Mouse (Mus musculus): ENCODE results near the gene Slc22a2. TPM values are rescaled to one million over a fixed set of nuclear protein-coding genes. Genes with fewer than 3 reads are reported as not detected.

The Slc22a2 gene
- not detected for polyA plus RNA-seq (2014; fragmentation: Illumina TruSeq; extraction: RNeasy Lipid Tissue Mini Kit (QIAGEN cat#74804); ENCODE audit: low read depth, low replicate concordance)

GRCm38 (mm10) chr17:12583991-12584390 lies at the start of gene Slc22a2:
TSS of gene Slc22a2 (plus strand) at chr17:12584132.

GRCm38 (mm10) chr17:12675646-12676045 lies 91.7 kb downstream of the Slc22a2 start, which contains the start of gene Slc22a1:
TSS of gene Slc22a1 (minus strand) at chr17:12675829.

Other genes starting within 250 kb of the Slc22a2 start
- 0.14 TPM for gene Plg, start 205.5 kb upstream of the Slc22a2 start, polyA plus RNA-seq (2014; fragmentation: Illumina TruSeq; extraction: RNeasy Lipid Tissue Mini Kit (QIAGEN cat#74804); ENCODE audit: low read depth, low replicate concordance)
- 0.21 TPM for gene Slc22a3, start 76.4 kb upstream of the Slc22a2 start, polyA plus RNA-seq (2014; fragmentation: Illumina TruSeq; extraction: RNeasy Lipid Tissue Mini Kit (QIAGEN cat#74804); ENCODE audit: low read depth, low replicate concordance)
- gene Slc22a1, start 91.7 kb downstream of the Slc22a2 start, polyA plus RNA-seq (2014; fragmentation: Illumina TruSeq; extraction: RNeasy Lipid Tissue Mini Kit (QIAGEN cat#74804); ENCODE audit: low read depth, low replicate concordance): not detected
- gene Igf2r, start 185.5 kb downstream of the Slc22a2 start, polyA plus RNA-seq (2014; fragmentation: Illumina TruSeq; extraction: RNeasy Lipid Tissue Mini Kit (QIAGEN cat#74804); ENCODE audit: low read depth, low replicate concordance): 3.2 TPM

Measured in testis, adult 10 weeks (tissue).